ENCODE assay signal across 21 mouse cellular contexts in the genomic region with DNA sequence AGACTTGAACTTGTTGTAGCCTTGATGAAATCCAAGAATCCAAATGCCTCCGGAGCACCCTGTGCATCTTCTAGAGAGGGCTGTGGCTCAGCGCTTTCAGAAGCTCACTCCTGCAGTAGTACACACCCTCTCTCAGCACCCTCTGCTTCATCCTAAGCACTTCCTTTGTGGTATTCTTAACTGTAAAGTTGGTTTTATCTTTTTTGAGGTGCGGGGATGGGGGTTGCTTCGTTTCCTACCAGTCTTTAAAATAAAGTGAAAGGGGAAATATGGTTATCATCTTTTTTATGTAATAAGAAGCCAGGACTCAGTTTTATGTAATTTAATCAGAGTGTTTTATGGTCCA.
A peak's percentile ranks its signal among the peaks of the same experiment; 100 is the strongest.
DNase-seq lines count a peak whose midpoint lies in the region; ATAC-seq lines count a peak whose summit lies in the region.
"Had no signal": no experiment of that assay in that cellular context is flagged by ENCODE, and none has a peak within 500 bp of the region (broad histone marks: within the 10 kb centered on the region; RNA-seq: fewer than 3 reads in every experiment).

No protein-coding gene starts in this region.

- peak overlapping the region; percentile 33; the same call in 1 of the 2 replicates for H3K9ac ChIP-seq in liver, embryonic 13.5 days
- H3K9ac ChIP-seq: heart, embryonic 13.5 days; limb, embryonic 13.5 days; neural tube, embryonic 12.5 days had no signal

- DNase-seq in 416B (ENCODE audit: low read depth), result peak; percentile 74
- peak; percentile 94 for DNase-seq in MEL-GATA-1-ER (ENCODE audit: extremely low read depth, low read depth)
- no peak for DNase-seq in liver, embryonic 13.5 days
- peak; percentile 54 for DNase-seq in naive thymus-derived CD4-positive, alpha-beta T cell, adult 2 months (ENCODE audit: low read depth)
- DNase-seq in left cerebral cortex, postnatal 10 days (ENCODE audit: extremely low spot score in 1 of 2, low spot score in 2 of 2), result no peak
- DNase-seq in layer of hippocampus, postnatal 10 days (ENCODE audit: low spot score in 2 of 2), result no peak
- DNase-seq in cerebellum, adult 9-10 months, result no peak
- DNase-seq in ovary, postnatal 14 days (ENCODE audit: low spot score), result no peak
- DNase-seq: adrenal gland, postnatal 10 days; B cell, adult 2 months; cerebellum, adult 2 months; heart, postnatal 36 days; kidney, adult 11 months; kidney, postnatal 10 days; right cerebral cortex, postnatal 14 days had no signal

- no peak overlapping the region; the same call in 1 of the 2 replicates for H3K27ac ChIP-seq in liver, embryonic 13.5 days
- H3K27ac ChIP-seq: heart, embryonic 13.5 days; layer of hippocampus, adult 2 months; left cerebral cortex, adult 2 months; limb, embryonic 13.5 days; neural tube, embryonic 12.5 days had no signal

- peak; percentile 79 for ATAC-seq in liver, embryonic 13.5 days (ENCODE audit: low read depth)
- ATAC-seq: hindbrain, embryonic 16.5 days had no signal

- 15% methylated on average over 4 of the region's 4 CpGs for WGBS in liver, embryonic 13.5 days (ENCODE audit: insufficient replicate concordance)

- H3K9me3 ChIP-seq in liver, embryonic 13.5 days (replicated peaks), result no peaks in the 10 kb centered on the region
- H3K9me3 ChIP-seq: heart, embryonic 13.5 days; limb, embryonic 13.5 days; neural tube, embryonic 12.5 days had no signal

- peak overlapping the region; percentile 9; the same call in 1 of the 2 replicates for H3K4me2 ChIP-seq in liver, embryonic 13.5 days
- H3K4me2 ChIP-seq: heart, embryonic 13.5 days; limb, embryonic 13.5 days; neural tube, embryonic 12.5 days had no signal

- no peaks in the 10 kb centered on the region for H3K27me3 ChIP-seq in liver, embryonic 13.5 days
- H3K27me3 ChIP-seq: heart, embryonic 13.5 days; limb, embryonic 13.5 days; neural tube, embryonic 12.5 days had no signal

- H3K4me3 ChIP-seq in liver, embryonic 13.5 days (replicated peaks), result no peak overlapping the region
- H3K4me3 ChIP-seq: heart, embryonic 13.5 days; layer of hippocampus, adult 2 months; left cerebral cortex, adult 2 months; limb, embryonic 13.5 days; neural tube, embryonic 12.5 days had no signal

- intact Hi-C loops in left cerebral cortex, postnatal 10 days (cut with DNase I), result no loop called here

- H3K4me1 ChIP-seq in liver, embryonic 13.5 days (replicated peaks), result peaks cover 8% of the 10 kb centered on the region
- H3K4me1 ChIP-seq: limb, embryonic 13.5 days; neural tube, embryonic 12.5 days had no signal

- no peaks in the 10 kb centered on the region for H3K36me3 ChIP-seq in liver, embryonic 13.5 days
- H3K36me3 ChIP-seq: heart, embryonic 13.5 days; limb, embryonic 13.5 days; neural tube, embryonic 12.5 days had no signal

Comparison
In these comparisons a context has a peak if more than half of its experiments do, and no peak if none do; other contexts are left out.
1. DNase-seq: peak in 416B (single experiment), MEL-GATA-1-ER (single experiment) and naive thymus-derived CD4-positive, alpha-beta T cell, adult 2 months (single experiment); none in liver, embryonic 13.5 days (single experiment), left cerebral cortex, postnatal 10 days (0 of 2), layer of hippocampus, postnatal 10 days (0 of 2), cerebellum, adult 9-10 months (single experiment) and ovary, postnatal 14 days (single experiment).